In genomic region chr9:119780901-119781300, GRCm38 (mm10) we compare ENCODE assay signal across 27 mouse cellular contexts. TPM values are rescaled to one million over a fixed set of nuclear protein-coding genes. Genes with fewer than 3 reads are reported as not detected.
"Had no signal": no experiment of that assay in that cellular context is flagged by ENCODE, and none has a peak within 500 bp of the region (broad histone marks: within the 10 kb centered on the region; RNA-seq: fewer than 3 reads in every experiment).

No protein-coding gene starts in this region.

- H3K27me3 ChIP-seq: heart, embryonic 15.5 days; hindbrain, embryonic 15.5 days; kidney, embryonic 15.5 days; limb, embryonic 12.5 days; limb, embryonic 15.5 days; liver, embryonic 12.5 days had no signal

- H3K4me1 ChIP-seq: heart, embryonic 13.5 days; heart, embryonic 15.5 days; hindbrain, embryonic 15.5 days; kidney, embryonic 15.5 days; limb, embryonic 12.5 days; limb, embryonic 15.5 days; liver, embryonic 12.5 days had no signal

- ATAC-seq: hindbrain, postnatal 0 days; intestine, embryonic 16.5 days; liver, embryonic 12.5 days had no signal

- H3K36me3 ChIP-seq: heart, embryonic 13.5 days; heart, embryonic 15.5 days; hindbrain, embryonic 15.5 days; kidney, embryonic 15.5 days; limb, embryonic 12.5 days; limb, embryonic 15.5 days; liver, embryonic 12.5 days had no signal

- DNase-seq: gastrocnemius, adult 2 months; gastrocnemius, postnatal 10 days; gastrocnemius, postnatal 25 days; heart, adult 2 months; heart, postnatal 14 days; heart, postnatal 36 days; kidney, adult 11 months; kidney, adult 2 months; kidney, adult 9 months; kidney, postnatal 14 days; kidney, postnatal 36 days; layer of hippocampus, adult 9-11 months; layer of hippocampus, postnatal 36 days; left cerebral cortex, postnatal 4 days had no signal

- H3K9me3 ChIP-seq: heart, embryonic 13.5 days; heart, embryonic 15.5 days; hindbrain, embryonic 15.5 days; kidney, embryonic 15.5 days; limb, embryonic 12.5 days; limb, embryonic 15.5 days; liver, embryonic 12.5 days had no signal

- H3K9ac ChIP-seq: heart, embryonic 13.5 days; heart, embryonic 15.5 days; hindbrain, embryonic 15.5 days; kidney, embryonic 15.5 days; limb, embryonic 12.5 days; limb, embryonic 15.5 days; liver, embryonic 12.5 days; liver, embryonic 14.5 days had no signal

- H3K4me2 ChIP-seq: heart, embryonic 11.5 days; heart, embryonic 13.5 days; heart, embryonic 15.5 days; hindbrain, embryonic 15.5 days; kidney, embryonic 15.5 days; limb, embryonic 12.5 days; limb, embryonic 15.5 days; liver, embryonic 12.5 days had no signal

- H3K4me3 ChIP-seq: gastrocnemius, adult 2 months; heart, adult 2 months; heart, embryonic 13.5 days; heart, embryonic 15.5 days; hindbrain, embryonic 15.5 days; kidney, embryonic 15.5 days; limb, embryonic 12.5 days; limb, embryonic 15.5 days; liver, embryonic 12.5 days had no signal

- H3K27ac ChIP-seq: gastrocnemius, adult 2 months; heart, adult 2 months; heart, embryonic 13.5 days; heart, embryonic 15.5 days; hindbrain, embryonic 15.5 days; hindbrain, postnatal 0 days; kidney, embryonic 15.5 days; kidney, postnatal 0 days; limb, embryonic 12.5 days; limb, embryonic 15.5 days; liver, embryonic 12.5 days; liver, embryonic 14.5 days had no signal

RNA-seq across cellular contexts. Expression of gene Scn11a, which starts 44.4 kb away (rescaled TPM):
- polyA plus RNA-seq: heart, embryonic 13.5 days; intestine, embryonic 16.5 days; liver, adult 2 months had no signal
